Mouse (Mus musculus): ENCODE data around the gene Rhobtb3.

GRCm38 (mm10) chr13:75831710-75832109 lies 112.0 kb downstream of the Rhobtb3 start:
- TF ChIP-seq CTCF (IDR thresholded peaks at IDR 0.05; ENCODE audit: low read depth, low read length) (no peak), POLR2A (IDR thresholded peaks at IDR 0.05; ENCODE audit: extremely low read depth, insufficient read depth, low read length) (no peak)
